In the genomic region with DNA sequence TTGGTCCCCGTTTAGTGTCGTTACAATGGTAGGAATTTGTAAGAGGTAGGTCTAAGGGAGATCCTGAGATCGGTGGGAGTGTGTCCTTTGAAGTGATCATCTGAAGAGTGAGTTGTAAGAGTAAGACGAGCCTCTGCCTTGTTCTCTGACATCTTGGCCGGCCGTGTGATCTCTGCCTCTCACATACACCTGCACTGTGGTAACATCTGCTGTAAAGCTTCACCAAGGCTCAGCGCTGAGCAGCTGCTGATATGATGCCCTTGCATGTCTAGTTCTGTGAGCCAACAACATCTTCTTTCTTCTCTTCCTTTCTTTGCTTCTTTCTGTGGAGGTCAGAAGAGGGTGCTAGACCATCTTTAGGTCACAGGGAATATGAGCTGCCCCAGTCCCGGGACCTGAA, we compare ENCODE assay signal across 17 mouse cellular contexts.
"Had no signal": no experiment of that assay in that cellular context is flagged by ENCODE, and none has a peak within 500 bp of the region (broad histone marks: within the 10 kb centered on the region; RNA-seq: fewer than 3 reads in every experiment).

No protein-coding gene starts in this region.

- H3K27me3 ChIP-seq: liver, embryonic 13.5 days; midbrain, embryonic 12.5 days; midbrain, embryonic 15.5 days; neural tube, embryonic 13.5 days; stomach, embryonic 15.5 days had no signal

- H3K27ac ChIP-seq: kidney, postnatal 0 days; left cerebral cortex, adult 2 months; liver, embryonic 13.5 days; macrophage; midbrain, embryonic 12.5 days; midbrain, embryonic 15.5 days; neural tube, embryonic 13.5 days; stomach, embryonic 15.5 days had no signal

- H3K4me3 ChIP-seq: left cerebral cortex, adult 2 months; liver, embryonic 13.5 days; midbrain, embryonic 12.5 days; midbrain, embryonic 15.5 days; myocyte; neural tube, embryonic 13.5 days; stomach, embryonic 15.5 days had no signal

- H3K4me1 ChIP-seq: liver, embryonic 13.5 days; midbrain, embryonic 12.5 days; midbrain, embryonic 15.5 days; stomach, embryonic 15.5 days had no signal

- DNase-seq: kidney, adult 2 months; kidney, postnatal 25 days; layer of hippocampus, postnatal 36 days; liver, embryonic 13.5 days; lung, adult 2 months; lung, postnatal 14 days; retina, postnatal 1 day; right cerebral cortex, postnatal 25 days; spleen, adult 18-20 months had no signal
